Mouse (Mus musculus): ENCODE measurements at regions not wholly inside any gene's neighbourhood (a gene's known extent, or its start where the extent isn't known, plus 50 kb on each side); places are given as distances from the start of the nearest gene placed in this dataset.

GRCm38 (mm10) chr4:142330599-142330998, 91.4 kb upstream of the Kazn start:
- Histone ChIP-seq H3K27ac (ENCODE audit: poor library complexity, severe bottlenecking) (no peak overlapping the region), H3K4me2 (no peak overlapping the region), H3K27me3 (replicated peaks) (no peaks in the 10 kb centered on the region), H3K9me3 (replicated peaks) (peaks cover 3% of the 10 kb centered on the region; the same call in 1 of the 2 replicates), H3K9ac (no peak overlapping the region), H3K4me3 (no peak overlapping the region), H3K36me3 (no peaks in the 10 kb centered on the region), H3K4me1 (replicated peaks) (no peaks in the 10 kb centered on the region)
- ATAC-seq (ENCODE audit: insufficient number of reproducible peaks, low FRiP score) = no peak
- 78% methylated on average over 3 of the region's 3 CpGs for WGBS

GRCm38 (mm10) chr4:142329600-142329999, 90.4 kb upstream of the Kazn start:
- no peaks in the 10 kb centered on the region for H3K36me3 ChIP-seq
- H3K27ac ChIP-seq (ENCODE audit: poor library complexity, severe bottlenecking) = no peak overlapping the region
- 86% methylated on average over 2 of the region's 2 CpGs for WGBS
- H3K4me1 ChIP-seq (replicated peaks) = no peaks in the 10 kb centered on the region
- H3K4me2 ChIP-seq = no peak overlapping the region
- H3K9me3 ChIP-seq (replicated peaks) = peaks cover 3% of the 10 kb centered on the region; the same call in 1 of the 2 replicates
- H3K4me3 ChIP-seq = no peak overlapping the region
- H3K27me3 ChIP-seq (replicated peaks) = no peaks in the 10 kb centered on the region
- H3K9ac ChIP-seq = no peak overlapping the region
- ATAC-seq (ENCODE audit: insufficient number of reproducible peaks, low FRiP score) = no peak

GRCm38 (mm10) chr4:142326511-142326910, 87.3 kb upstream of the Kazn start:
- no peak overlapping the region for H3K4me3 ChIP-seq
- no peaks in the 10 kb centered on the region for H3K4me1 ChIP-seq (replicated peaks)
- no peaks in the 10 kb centered on the region for H3K36me3 ChIP-seq
- 82% methylated on average over 5 of the region's 5 CpGs for WGBS
- no peak overlapping the region for H3K9ac ChIP-seq
- no peak for ATAC-seq (ENCODE audit: insufficient number of reproducible peaks, low FRiP score)
- H3K27ac ChIP-seq (ENCODE audit: poor library complexity, severe bottlenecking) = no peak overlapping the region
- no peaks in the 10 kb centered on the region for H3K27me3 ChIP-seq (replicated peaks)
- no peak overlapping the region for H3K4me2 ChIP-seq
- H3K9me3 ChIP-seq (replicated peaks) = peaks cover 3% of the 10 kb centered on the region; the same call in 1 of the 2 replicates

- H3K9ac ChIP-seq = no peak overlapping the region
- no peak overlapping the region for H3K4me2 ChIP-seq
- H3K27ac ChIP-seq (ENCODE audit: poor library complexity, severe bottlenecking) = no peak overlapping the region
- H3K4me1 ChIP-seq (replicated peaks) = no peaks in the 10 kb centered on the region
- 61% methylated on average over 14 of the region's 14 CpGs for WGBS
- no peak for ATAC-seq (ENCODE audit: insufficient number of reproducible peaks, low FRiP score)
- no peaks in the 10 kb centered on the region for H3K27me3 ChIP-seq (replicated peaks)
- H3K9me3 ChIP-seq (replicated peaks) = no peaks in the 10 kb centered on the region
- no peak overlapping the region for H3K4me3 ChIP-seq
- H3K36me3 ChIP-seq = no peaks in the 10 kb centered on the region
Observed at GRCm38 (mm10) chr4:142321209-142321863, 82.1 kb upstream of the Kazn start.

GRCm38 (mm10) chr4:142310282-142310681, 71.1 kb upstream of the Kazn start:
- Histone ChIP-seq H3K9ac (no peak overlapping the region), H3K36me3 (no peaks in the 10 kb centered on the region), H3K4me1 (replicated peaks) (0 out of 2 replicates have a peak, but pooled peaks cover 8% of the 10 kb centered on the region), H3K4me2 (no peak overlapping the region), H3K4me3 (no peak overlapping the region), H3K27me3 (replicated peaks) (no peaks in the 10 kb centered on the region), H3K9me3 (replicated peaks) (peaks cover 8% of the 10 kb centered on the region), H3K27ac (ENCODE audit: poor library complexity, severe bottlenecking) (no peak overlapping the region)
- no peak for ATAC-seq (ENCODE audit: insufficient number of reproducible peaks, low FRiP score)
- WGBS = 83% methylated on average over 6 of the region's 6 CpGs

GRCm38 (mm10) chr4:142308271-142308670, 69.1 kb upstream of the Kazn start:
- peaks cover 8% of the 10 kb centered on the region for H3K9me3 ChIP-seq (replicated peaks)
- no peaks in the 10 kb centered on the region for H3K27me3 ChIP-seq (replicated peaks)
- H3K4me2 ChIP-seq = no peak overlapping the region
- WGBS = 56% methylated on average over 7 of the region's 7 CpGs
- no peak overlapping the region for H3K27ac ChIP-seq (ENCODE audit: poor library complexity, severe bottlenecking)
- H3K9ac ChIP-seq = no peak overlapping the region
- H3K36me3 ChIP-seq = no peaks in the 10 kb centered on the region
- ATAC-seq (ENCODE audit: insufficient number of reproducible peaks, low FRiP score) = no peak
- no peak overlapping the region for H3K4me3 ChIP-seq
- H3K4me1 ChIP-seq (replicated peaks) = peaks cover 14% of the 10 kb centered on the region

- H3K4me2 ChIP-seq = no peak overlapping the region
- 78% methylated on average over 11 of the region's 11 CpGs for WGBS
- no peak overlapping the region for H3K27ac ChIP-seq (ENCODE audit: poor library complexity, severe bottlenecking)
- no peak overlapping the region for H3K4me3 ChIP-seq
- ATAC-seq (ENCODE audit: insufficient number of reproducible peaks, low FRiP score) = no peak
- no peak overlapping the region for H3K9ac ChIP-seq
- no peaks in the 10 kb centered on the region for H3K36me3 ChIP-seq
- H3K9me3 ChIP-seq (replicated peaks) = peaks cover 8% of the 10 kb centered on the region
- H3K27me3 ChIP-seq (replicated peaks) = no peaks in the 10 kb centered on the region
- peaks cover 22% of the 10 kb centered on the region for H3K4me1 ChIP-seq (replicated peaks)
Observed at GRCm38 (mm10) chr4:142307321-142307720, 68.1 kb upstream of the Kazn start.

- 68% methylated on average over 14 of the region's 14 CpGs for WGBS
- Histone ChIP-seq H3K36me3 (no peaks in the 10 kb centered on the region), H3K4me1 (replicated peaks) (peaks cover 34% of the 10 kb centered on the region), H3K27me3 (replicated peaks) (no peaks in the 10 kb centered on the region), H3K4me2 (no peak overlapping the region), H3K4me3 (no peak overlapping the region), H3K9me3 (replicated peaks) (peaks cover 1% of the 10 kb centered on the region; the same call in 1 of the 2 replicates), H3K9ac (no peak overlapping the region), H3K27ac (ENCODE audit: poor library complexity, severe bottlenecking) (no peak overlapping the region)
- ATAC-seq (ENCODE audit: insufficient number of reproducible peaks, low FRiP score) = no peak
Observed at GRCm38 (mm10) chr4:142306076-142306475, 66.9 kb upstream of the Kazn start.

- no peak overlapping the region for H3K9ac ChIP-seq
- H3K27me3 ChIP-seq (replicated peaks) = no peaks in the 10 kb centered on the region
- H3K36me3 ChIP-seq = no peaks in the 10 kb centered on the region
- H3K9me3 ChIP-seq (replicated peaks) = no peaks in the 10 kb centered on the region
- no peak overlapping the region for H3K27ac ChIP-seq (ENCODE audit: poor library complexity, severe bottlenecking)
- no peak overlapping the region for H3K4me3 ChIP-seq
- 71% methylated on average over 10 of the region's 10 CpGs for WGBS
- H3K4me1 ChIP-seq (replicated peaks) = peaks cover 35% of the 10 kb centered on the region
- H3K4me2 ChIP-seq = no peak overlapping the region
- no peak for ATAC-seq (ENCODE audit: insufficient number of reproducible peaks, low FRiP score)
Observed at GRCm38 (mm10) chr4:142303374-142304020, 64.3 kb upstream of the Kazn start.

GRCm38 (mm10) chr4:142302724-142303120, 63.5 kb upstream of the Kazn start:
- Histone ChIP-seq H3K27ac (ENCODE audit: poor library complexity, severe bottlenecking) (peak overlapping the region; percentile 79), H3K4me2 (peak overlapping the region; percentile 44; the same call in 1 of the 2 replicates), H3K4me1 (replicated peaks) (peaks cover 30% of the 10 kb centered on the region), H3K9me3 (replicated peaks) (no peaks in the 10 kb centered on the region), H3K9ac (no peak overlapping the region), H3K36me3 (no peaks in the 10 kb centered on the region), H3K4me3 (no peak overlapping the region), H3K27me3 (replicated peaks) (no peaks in the 10 kb centered on the region)
- ATAC-seq (ENCODE audit: insufficient number of reproducible peaks, low FRiP score) = no peak
- WGBS = 62% methylated on average over 2 of the region's 2 CpGs

GRCm38 (mm10) chr4:142302041-142302723, 63.0 kb upstream of the Kazn start:
- H3K9me3 ChIP-seq (replicated peaks) = no peaks in the 10 kb centered on the region
- peak; percentile 58 for ATAC-seq (ENCODE audit: insufficient number of reproducible peaks, low FRiP score)
- H3K4me2 ChIP-seq = peak overlapping the region; percentile 44
- H3K27ac ChIP-seq (ENCODE audit: poor library complexity, severe bottlenecking) = peak overlapping the region; percentile 79
- H3K27me3 ChIP-seq (replicated peaks) = no peaks in the 10 kb centered on the region
- H3K9ac ChIP-seq = 0 out of 2 replicates have a peak overlapping the region, but pooled peaks have one; percentile 4
- no peaks in the 10 kb centered on the region for H3K36me3 ChIP-seq
- 14% methylated on average over 8 of the region's 8 CpGs for WGBS
- no peak overlapping the region for H3K4me3 ChIP-seq
- peaks cover 31% of the 10 kb centered on the region for H3K4me1 ChIP-seq (replicated peaks)

All from heart, embryonic 12.5 days (tissue).